Mouse (Mus musculus): ENCODE results near the gene Gcnt2. TPM values are rescaled to one million over a fixed set of nuclear protein-coding genes. Genes with fewer than 3 reads are reported as not detected.

Gcnt2 gene
- 2.2 and 3.1 TPM in 2 replicates for polyA plus RNA-seq (2015; fragmentation: Nextera tagmentation; extraction: Ambion mirVana)

DNA sequence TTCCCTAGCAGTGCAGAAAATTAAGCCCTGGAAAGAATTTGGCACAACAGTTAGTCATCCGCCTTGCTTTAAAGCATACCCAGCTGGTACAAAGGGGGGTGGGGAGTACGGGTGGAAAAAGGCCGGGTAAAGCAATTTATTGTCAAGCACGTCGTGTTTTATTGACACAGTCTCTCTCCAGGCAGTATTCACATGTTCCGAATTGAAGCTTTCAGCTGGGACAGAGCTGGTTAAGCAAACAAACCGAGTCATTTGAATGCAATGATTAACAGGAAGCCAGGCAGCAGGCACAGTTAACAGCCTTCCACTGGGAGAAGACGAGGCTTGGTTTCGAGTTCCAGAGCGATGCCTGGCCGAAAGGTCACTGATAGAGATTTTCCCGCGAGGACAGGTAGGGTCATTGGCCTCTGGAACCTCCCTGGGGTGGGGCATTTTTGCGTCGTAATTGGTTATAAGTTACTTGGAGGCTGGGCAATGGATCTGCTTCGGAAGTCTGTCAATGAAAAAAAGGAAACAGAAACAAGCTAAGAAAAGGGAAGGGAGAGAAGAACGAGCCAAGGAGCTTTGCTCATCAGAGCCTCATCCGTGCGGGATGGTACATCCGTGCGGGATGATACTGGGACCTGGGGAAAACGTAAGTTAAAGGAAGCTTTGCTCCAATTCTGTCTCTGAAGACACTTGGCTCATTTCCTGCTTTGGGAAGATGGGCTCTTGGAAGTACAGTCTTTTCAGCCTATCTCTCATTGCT lies at the start of gene Gcnt2:
Gene Gcnt2, plus strand, starts transcription at position 103 of the 748 bp plus-strand sequence.
- H3K27ac ChIP-seq (ENCODE audit: low read length), result peak within 1 kb of the TSS; percentile 68
- H3K4me1 ChIP-seq (ENCODE audit: control insufficient read depth, low read depth, low read length), result no peaks in the 10 kb centered on the region; the same call in 1 of the 2 replicates
- no peaks in the 10 kb centered on the region for H3K9me3 ChIP-seq (replicated peaks; ENCODE audit: control insufficient read depth, low read length)
- ATAC-seq (ENCODE audit: low read depth), result peak; percentile 90
- peak within 1 kb of the TSS; percentile 41 for H3K4me2 ChIP-seq (ENCODE audit: low read depth, low read length)
- WGBS (ENCODE audit: insufficient replicate concordance), result 14% methylated on average over 22 of the region's 22 CpGs
- no peaks in the 10 kb centered on the region for H3K36me3 ChIP-seq (ENCODE audit: control insufficient read depth, insufficient read depth)
- H3K27me3 ChIP-seq (ENCODE audit: control insufficient read depth, insufficient read depth, low read depth, low read length), result no peaks in the 10 kb centered on the region
- no peak within 1 kb of the TSS for H3K9ac ChIP-seq (ENCODE audit: low read depth, low read length)
- H3K4me3 ChIP-seq (ENCODE audit: low read depth, low read length), result peak within 1 kb of the TSS; percentile 48

DNA sequence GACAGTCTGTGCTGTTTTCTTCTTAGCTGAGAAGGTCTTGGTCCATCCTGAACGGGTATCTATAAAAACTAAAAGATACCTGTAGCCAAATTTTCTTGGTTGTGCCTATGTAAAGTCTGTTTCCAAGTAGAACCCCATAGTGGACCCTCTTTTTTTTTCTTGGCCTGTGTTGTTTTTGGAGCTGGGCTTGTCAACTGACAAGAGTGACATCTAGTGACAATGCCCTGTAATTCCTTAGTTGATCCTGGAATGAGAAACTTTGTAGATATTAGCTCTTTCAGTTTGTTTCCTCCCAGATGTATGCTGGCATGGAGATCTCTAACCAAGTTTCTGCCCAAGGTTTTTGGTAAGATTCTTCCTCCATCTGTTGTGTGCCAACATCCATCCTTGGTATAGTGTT lies 38.9 kb upstream of the Gcnt2 start:
- H3K4me2 ChIP-seq (ENCODE audit: low read depth, low read length), result no peak overlapping the region
- no peaks in the 10 kb centered on the region for H3K4me1 ChIP-seq (ENCODE audit: control insufficient read depth, low read depth, low read length)
- no peak for ATAC-seq (ENCODE audit: low read depth)
- H3K9me3 ChIP-seq (replicated peaks; ENCODE audit: control insufficient read depth, low read length), result no peaks in the 10 kb centered on the region
- no peaks in the 10 kb centered on the region for H3K36me3 ChIP-seq (ENCODE audit: control insufficient read depth, insufficient read depth)
- no peak overlapping the region for H3K27ac ChIP-seq (ENCODE audit: low read length)
- no peaks in the 10 kb centered on the region for H3K27me3 ChIP-seq (ENCODE audit: control insufficient read depth, insufficient read depth, low read depth, low read length)
- 27% methylated on average over 1 of the region's 1 CpGs for WGBS (ENCODE audit: insufficient replicate concordance)
- no peak overlapping the region for H3K4me3 ChIP-seq (ENCODE audit: low read depth, low read length)
- no peak overlapping the region for H3K9ac ChIP-seq (ENCODE audit: low read depth, low read length)

DNA sequence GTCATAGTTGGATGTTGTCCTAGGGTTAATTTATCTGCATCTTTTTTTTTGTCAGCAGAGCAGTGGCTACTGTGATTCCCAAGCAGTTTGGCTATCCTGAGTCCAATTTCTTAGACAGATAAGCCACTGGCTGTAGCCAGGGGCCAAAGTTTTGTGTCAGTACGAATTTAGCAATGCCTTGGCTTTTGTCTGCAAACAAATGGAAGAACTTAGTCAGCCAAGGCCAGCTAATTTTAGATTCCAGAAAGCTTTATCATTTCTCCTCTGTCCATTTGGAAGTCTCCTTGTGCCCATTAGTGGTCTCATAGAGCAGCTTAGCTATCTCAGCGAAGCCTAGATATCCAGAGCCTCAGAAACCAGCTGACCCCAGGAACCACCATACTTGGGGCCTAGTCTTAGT lies 37.6 kb upstream of the Gcnt2 start:
- WGBS (ENCODE audit: insufficient replicate concordance), result 41% methylated on average over 2 of the region's 2 CpGs
- H3K4me3 ChIP-seq (ENCODE audit: low read depth, low read length), result no peak overlapping the region

DNA sequence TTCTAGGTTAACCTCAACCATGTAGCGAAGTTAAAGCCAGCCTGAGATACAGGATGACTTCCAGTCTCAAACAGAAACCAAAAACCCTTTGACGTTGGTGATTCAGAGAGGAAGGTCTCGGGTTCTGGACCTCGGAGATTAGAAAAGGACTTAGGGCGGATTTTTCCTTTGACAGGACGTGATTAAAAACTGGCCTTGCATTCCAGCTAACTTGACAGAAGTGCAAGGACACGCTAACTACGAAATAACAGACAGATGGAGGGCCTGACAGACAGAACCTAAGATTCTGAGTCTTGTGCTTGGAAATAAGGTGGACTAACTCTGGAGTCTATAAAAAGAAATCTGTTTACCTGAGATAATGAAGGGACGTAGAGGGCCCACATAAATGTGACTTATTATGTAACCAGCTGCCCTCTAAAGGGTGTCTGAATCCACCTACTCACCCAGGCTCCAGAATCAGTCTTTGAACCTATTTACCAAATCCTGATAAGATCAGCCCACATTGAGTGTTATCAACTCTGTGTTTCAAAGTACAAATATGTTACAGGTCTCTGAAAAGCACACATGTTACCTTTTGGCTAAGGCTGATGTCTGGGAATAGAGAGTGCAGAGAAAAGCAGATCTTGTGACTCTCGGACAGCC lies 18.3 kb upstream of the Gcnt2 start:
- no peaks in the 10 kb centered on the region for H3K9me3 ChIP-seq (replicated peaks; ENCODE audit: control insufficient read depth, low read length)
- no peak overlapping the region for H3K4me3 ChIP-seq (ENCODE audit: low read depth, low read length)
- H3K27me3 ChIP-seq (ENCODE audit: control insufficient read depth, insufficient read depth, low read depth, low read length), result no peaks in the 10 kb centered on the region
- H3K36me3 ChIP-seq (ENCODE audit: control insufficient read depth, insufficient read depth), result no peaks in the 10 kb centered on the region
- peak overlapping the region; percentile 81 for H3K27ac ChIP-seq (ENCODE audit: low read length)
- H3K4me2 ChIP-seq (ENCODE audit: low read depth, low read length), result no peak overlapping the region
- peak; percentile 85 for ATAC-seq (ENCODE audit: low read depth)
- H3K9ac ChIP-seq (ENCODE audit: low read depth, low read length), result no peak overlapping the region
- 0 out of 2 replicates have a peak, but pooled peaks cover 2% of the 10 kb centered on the region for H3K4me1 ChIP-seq (ENCODE audit: control insufficient read depth, low read depth, low read length)
- WGBS (ENCODE audit: insufficient replicate concordance), result 34% methylated on average over 10 of the region's 10 CpGs

More for the DNA sequence above, 37.6 kb upstream of the Gcnt2 start:
- Histone ChIP-seq H3K36me3 (ENCODE audit: control insufficient read depth, insufficient read depth) (no peaks in the 10 kb centered on the region), H3K9ac (ENCODE audit: low read depth, low read length) (no peak overlapping the region), H3K27me3 (ENCODE audit: control insufficient read depth, insufficient read depth, low read depth, low read length) (no peaks in the 10 kb centered on the region), H3K4me1 (ENCODE audit: control insufficient read depth, low read depth, low read length) (no peaks in the 10 kb centered on the region), H3K9me3 (replicated peaks; ENCODE audit: control insufficient read depth, low read length) (no peaks in the 10 kb centered on the region), H3K4me2 (ENCODE audit: low read depth, low read length) (no peak overlapping the region), H3K27ac (ENCODE audit: low read length) (no peak overlapping the region)
- no peak for ATAC-seq (ENCODE audit: low read depth)

DNA sequence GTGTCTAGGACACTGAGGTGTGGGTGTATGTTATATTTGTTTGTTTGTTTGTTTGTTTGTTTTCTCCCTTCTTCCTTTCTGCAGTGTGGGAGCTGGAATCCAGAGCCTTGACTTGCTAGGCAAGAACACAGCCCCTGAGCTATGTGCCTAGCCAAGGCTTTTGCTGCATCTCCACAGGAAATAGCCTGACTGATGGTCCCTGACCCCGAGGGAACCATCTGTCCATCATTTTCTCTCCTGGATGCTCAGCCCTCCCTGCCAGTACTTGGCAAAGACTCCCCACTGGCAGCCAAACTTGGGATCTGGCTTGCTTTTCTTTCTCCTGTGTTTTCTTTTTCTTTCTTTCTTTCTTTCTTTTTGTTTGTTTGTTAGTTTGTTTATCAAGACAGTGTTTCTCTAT lies 17.4 kb upstream of the Gcnt2 start:
- WGBS (ENCODE audit: insufficient replicate concordance), result 8% methylated on average over 1 of the region's 1 CpGs
- Histone ChIP-seq H3K9ac (ENCODE audit: low read depth, low read length) (no peak overlapping the region), H3K4me1 (ENCODE audit: control insufficient read depth, low read depth, low read length) (0 out of 2 replicates have a peak, but pooled peaks cover 2% of the 10 kb centered on the region), H3K9me3 (replicated peaks; ENCODE audit: control insufficient read depth, low read length) (no peaks in the 10 kb centered on the region), H3K27ac (ENCODE audit: low read length) (peak overlapping the region; percentile 81), H3K4me2 (ENCODE audit: low read depth, low read length) (no peak overlapping the region), H3K27me3 (ENCODE audit: control insufficient read depth, insufficient read depth, low read depth, low read length) (no peaks in the 10 kb centered on the region), H3K4me3 (ENCODE audit: low read depth, low read length) (no peak overlapping the region), H3K36me3 (ENCODE audit: control insufficient read depth, insufficient read depth) (no peaks in the 10 kb centered on the region)
- ATAC-seq (ENCODE audit: low read depth), result no peak

DNA sequence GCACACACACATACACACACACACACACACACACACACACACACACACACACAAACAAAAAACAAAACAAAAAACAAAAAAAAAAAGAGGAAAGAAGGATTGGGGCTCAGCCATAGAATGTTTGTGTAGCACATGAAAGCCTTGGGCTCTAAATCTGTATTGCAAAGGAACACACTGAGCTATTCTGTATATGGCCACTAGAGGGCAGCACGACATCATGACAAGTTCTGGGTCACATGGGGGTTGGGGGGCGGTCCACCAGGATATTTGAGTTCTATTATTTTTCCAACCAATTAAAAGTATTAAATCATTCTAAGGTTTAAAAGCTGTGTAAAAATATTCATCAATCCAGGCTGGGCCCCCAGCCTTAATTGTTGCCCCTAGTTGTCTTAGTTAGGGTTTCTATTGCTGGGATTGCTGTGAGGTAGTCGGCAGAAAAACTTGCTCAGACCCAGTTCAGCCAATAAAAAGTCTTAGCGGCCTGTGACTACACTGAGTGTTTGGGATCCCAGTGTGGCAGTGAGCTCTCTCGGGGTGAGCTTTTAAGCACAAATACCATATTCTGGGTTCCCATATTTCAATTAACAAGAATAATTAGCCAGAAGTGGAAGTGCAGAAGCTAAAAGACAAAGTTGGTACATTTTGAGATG lies 16.0 kb upstream of the Gcnt2 start:
- H3K27me3 ChIP-seq (ENCODE audit: control insufficient read depth, insufficient read depth, low read depth, low read length), result no peaks in the 10 kb centered on the region
- H3K36me3 ChIP-seq (ENCODE audit: control insufficient read depth, insufficient read depth), result no peaks in the 10 kb centered on the region
- H3K27ac ChIP-seq (ENCODE audit: low read length), result no peak overlapping the region
- ATAC-seq (ENCODE audit: low read depth), result no peak
- no peaks in the 10 kb centered on the region for H3K9me3 ChIP-seq (replicated peaks; ENCODE audit: control insufficient read depth, low read length)
- no peak overlapping the region for H3K4me3 ChIP-seq (ENCODE audit: low read depth, low read length)
- H3K4me2 ChIP-seq (ENCODE audit: low read depth, low read length), result no peak overlapping the region
- 0 out of 2 replicates have a peak, but pooled peaks cover 2% of the 10 kb centered on the region for H3K4me1 ChIP-seq (ENCODE audit: control insufficient read depth, low read depth, low read length)
- WGBS (ENCODE audit: insufficient replicate concordance), result 20% methylated on average over 5 of the region's 5 CpGs
- no peak overlapping the region for H3K9ac ChIP-seq (ENCODE audit: low read depth, low read length)

DNA sequence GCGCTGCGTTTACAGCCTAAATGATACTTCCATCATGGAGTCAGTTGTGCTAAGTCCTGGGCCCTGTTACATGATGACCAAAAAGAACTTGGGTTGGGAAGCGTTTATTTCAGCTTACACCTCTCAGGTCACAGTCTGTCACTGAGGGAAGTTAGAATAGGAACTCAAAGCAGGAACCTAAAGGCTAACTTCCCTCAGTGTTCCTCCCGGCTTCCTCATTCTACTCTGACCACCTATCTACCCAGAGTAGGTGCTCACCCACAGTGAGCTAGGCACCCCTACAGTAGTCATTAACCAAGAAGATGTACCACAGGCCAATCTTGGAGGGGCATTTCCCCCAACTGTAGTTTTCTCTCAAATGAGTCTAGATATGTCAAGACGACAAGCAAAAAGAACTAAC lies 15.4 kb upstream of the Gcnt2 start:
- H3K4me2 ChIP-seq (ENCODE audit: low read depth, low read length), result no peak overlapping the region
- no peaks in the 10 kb centered on the region for H3K27me3 ChIP-seq (ENCODE audit: control insufficient read depth, insufficient read depth, low read depth, low read length)
- no peak overlapping the region for H3K27ac ChIP-seq (ENCODE audit: low read length)
- no peak for ATAC-seq (ENCODE audit: low read depth)
- H3K4me3 ChIP-seq (ENCODE audit: low read depth, low read length), result no peak overlapping the region
- H3K9ac ChIP-seq (ENCODE audit: low read depth, low read length), result no peak overlapping the region
- 0 out of 2 replicates have a peak, but pooled peaks cover 2% of the 10 kb centered on the region for H3K4me1 ChIP-seq (ENCODE audit: control insufficient read depth, low read depth, low read length)
- H3K9me3 ChIP-seq (replicated peaks; ENCODE audit: control insufficient read depth, low read length), result no peaks in the 10 kb centered on the region
- WGBS (ENCODE audit: insufficient replicate concordance), result 60% methylated on average over 5 of the region's 5 CpGs
- H3K36me3 ChIP-seq (ENCODE audit: control insufficient read depth, insufficient read depth), result no peaks in the 10 kb centered on the region

DNA sequence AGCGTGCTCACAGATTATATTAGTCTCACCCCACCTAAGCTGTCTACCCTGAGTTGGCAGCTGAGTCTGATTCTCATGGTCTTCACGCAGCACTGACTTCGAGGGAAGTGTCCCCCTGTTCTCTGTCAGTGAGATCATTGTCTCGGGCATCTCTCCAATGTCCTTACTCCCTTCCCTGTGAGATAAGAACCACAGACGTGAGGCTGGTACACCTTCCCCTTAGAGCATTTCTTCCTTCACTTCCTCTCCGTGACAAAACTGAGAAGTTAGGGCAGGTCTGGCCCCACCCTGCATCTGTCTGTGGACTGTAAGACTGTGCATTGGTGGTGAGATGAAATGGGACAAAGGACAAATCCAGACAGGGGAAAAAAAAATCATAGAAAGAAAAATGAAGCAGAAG lies 13.6 kb upstream of the Gcnt2 start:
- 17% methylated on average over 6 of the region's 6 CpGs for WGBS (ENCODE audit: insufficient replicate concordance)
- no peaks in the 10 kb centered on the region for H3K27me3 ChIP-seq (ENCODE audit: control insufficient read depth, insufficient read depth, low read depth, low read length)
- H3K36me3 ChIP-seq (ENCODE audit: control insufficient read depth, insufficient read depth), result no peaks in the 10 kb centered on the region
- no peak for ATAC-seq (ENCODE audit: low read depth)
- no peak overlapping the region for H3K4me3 ChIP-seq (ENCODE audit: low read depth, low read length)
- H3K27ac ChIP-seq (ENCODE audit: low read length), result no peak overlapping the region
- H3K4me2 ChIP-seq (ENCODE audit: low read depth, low read length), result no peak overlapping the region
- 0 out of 2 replicates have a peak, but pooled peaks cover 2% of the 10 kb centered on the region for H3K4me1 ChIP-seq (ENCODE audit: control insufficient read depth, low read depth, low read length)
- H3K9ac ChIP-seq (ENCODE audit: low read depth, low read length), result no peak overlapping the region
- no peaks in the 10 kb centered on the region for H3K9me3 ChIP-seq (replicated peaks; ENCODE audit: control insufficient read depth, low read length)

DNA sequence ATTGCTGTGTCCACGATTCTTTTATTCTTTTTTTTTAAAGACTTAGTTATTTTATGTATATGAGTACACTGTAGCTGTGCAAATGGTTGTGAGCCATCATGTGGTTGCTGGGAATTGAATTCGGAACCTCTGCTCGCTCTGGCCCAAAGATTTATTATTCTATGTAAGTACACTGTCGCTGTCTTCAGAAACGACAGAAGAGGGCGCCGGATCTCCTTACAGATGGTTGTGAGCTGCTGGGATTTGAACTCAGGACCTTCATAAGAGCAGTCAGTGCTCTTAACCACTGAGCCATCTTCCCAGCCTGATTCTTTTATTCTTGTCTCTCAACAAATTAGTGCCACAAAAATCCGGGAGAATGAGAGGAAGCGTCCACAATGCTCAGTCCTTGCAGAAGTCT lies 13.2 kb upstream of the Gcnt2 start:
- Histone ChIP-seq H3K4me1 (ENCODE audit: control insufficient read depth, low read depth, low read length) (0 out of 2 replicates have a peak, but pooled peaks cover 2% of the 10 kb centered on the region), H3K4me3 (ENCODE audit: low read depth, low read length) (no peak overlapping the region), H3K9ac (ENCODE audit: low read depth, low read length) (no peak overlapping the region), H3K9me3 (replicated peaks; ENCODE audit: control insufficient read depth, low read length) (no peaks in the 10 kb centered on the region), H3K27me3 (ENCODE audit: control insufficient read depth, insufficient read depth, low read depth, low read length) (no peaks in the 10 kb centered on the region), H3K27ac (ENCODE audit: low read length) (no peak overlapping the region), H3K4me2 (ENCODE audit: low read depth, low read length) (no peak overlapping the region), H3K36me3 (ENCODE audit: control insufficient read depth, insufficient read depth) (no peaks in the 10 kb centered on the region)
- no peak for ATAC-seq (ENCODE audit: low read depth)
- 46% methylated on average over 9 of the region's 9 CpGs for WGBS (ENCODE audit: insufficient replicate concordance)

Data from liver, embryonic 16.5 days (tissue).